Mouse (Mus musculus) lung, adult 2 months (tissue): ENCODE measurements at regions not wholly inside any gene's neighbourhood (a gene's known extent, or its start where the extent isn't known, plus 50 kb on each side); places are given as distances from the start of the nearest gene placed in this dataset.

Experiments
- CTCF ChIP-seq: fragments of 200-500 bp; IDR thresholded peaks from 2 replicates; pipeline ENCODE4 v1.5.1; 2011; ENCODE audit warnings: mild to moderate bottlenecking, low read length, control low read depth; ENCODE audit not compliant: insufficient read depth
- POLR2A ChIP-seq: fragments of 200-500 bp; IDR thresholded peaks from 2 replicates; pipeline ENCODE4 v1.6.1; 2011; ENCODE audit warnings: low read depth, mild to moderate bottlenecking, control low read depth, low read length, borderline replicate concordance; ENCODE audit errors: extremely low read depth

- TF ChIP-seq POLR2A: no peak
- no peak for TF ChIP-seq CTCF
Measured at GRCm38 (mm10) chr15:87342656-87343055, 201.4 kb upstream of the Fam19a5 start.
